Mouse (Mus musculus) heart, postnatal 0 days (tissue): ENCODE results near the gene Tfe3.

ENCODE experiments used
- CTCF ChIP-seq: IDR thresholded peaks from 2 replicates; pipeline ENCODE4 v1.5.1; 2016; ENCODE audit warnings: antibody characterized with exemption, control low read depth, low read depth
- EP300 ChIP-seq: IDR thresholded peaks from 2 replicates; pipeline ENCODE4 v1.6.1; 2016; ENCODE audit warnings: antibody characterized with exemption, low read depth

DNA sequence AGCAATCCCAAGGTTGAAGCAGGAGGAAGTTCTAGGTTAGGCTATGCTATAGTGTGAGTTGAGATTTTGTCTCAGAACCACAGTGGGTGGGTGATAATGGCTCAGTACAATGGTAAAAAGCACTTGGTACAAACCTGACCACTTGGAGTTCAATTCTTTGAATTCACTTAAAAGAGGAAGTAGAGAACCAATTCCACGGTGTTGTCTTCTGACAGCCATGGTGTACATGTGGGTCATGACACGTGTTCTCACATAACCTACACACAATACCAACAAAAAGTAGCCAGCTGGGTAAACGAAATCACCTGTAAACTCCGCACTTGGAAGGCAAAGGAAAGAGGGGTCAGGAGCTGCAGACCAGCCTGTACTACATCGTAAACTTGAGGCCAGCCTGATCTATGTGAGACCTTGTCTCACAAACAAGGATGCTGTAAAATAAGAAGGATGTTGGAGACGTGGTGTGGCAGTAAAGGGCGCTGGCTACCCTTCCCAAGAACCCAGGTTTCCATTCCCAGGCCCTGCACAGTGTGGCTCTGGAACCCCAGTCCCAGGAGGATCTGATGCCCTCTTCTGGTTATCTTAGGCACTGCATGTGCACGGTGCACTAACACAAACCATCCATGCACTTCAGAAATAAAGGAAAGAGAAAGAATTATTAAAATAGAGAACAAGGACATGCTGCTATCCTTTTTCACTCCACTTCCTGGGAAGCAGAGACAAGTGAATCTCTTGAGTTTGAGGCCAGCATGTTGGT is 14.1 kb downstream of the Tfe3 start:
- peak; percentile 64 for TF ChIP-seq CTCF
- TF ChIP-seq EP300 = no peak
